Mouse (Mus musculus): ENCODE measurements around the gene Irak1bp1. TPM values are rescaled to one million over a fixed set of nuclear protein-coding genes. Genes with fewer than 3 reads are reported as not detected.

Gene Irak1bp1
- 20.8 and 25.0 TPM in 2 replicates for polyA plus RNA-seq (2015; fragmentation: Nextera tagmentation; extraction: Ambion mirVana)

DNA sequence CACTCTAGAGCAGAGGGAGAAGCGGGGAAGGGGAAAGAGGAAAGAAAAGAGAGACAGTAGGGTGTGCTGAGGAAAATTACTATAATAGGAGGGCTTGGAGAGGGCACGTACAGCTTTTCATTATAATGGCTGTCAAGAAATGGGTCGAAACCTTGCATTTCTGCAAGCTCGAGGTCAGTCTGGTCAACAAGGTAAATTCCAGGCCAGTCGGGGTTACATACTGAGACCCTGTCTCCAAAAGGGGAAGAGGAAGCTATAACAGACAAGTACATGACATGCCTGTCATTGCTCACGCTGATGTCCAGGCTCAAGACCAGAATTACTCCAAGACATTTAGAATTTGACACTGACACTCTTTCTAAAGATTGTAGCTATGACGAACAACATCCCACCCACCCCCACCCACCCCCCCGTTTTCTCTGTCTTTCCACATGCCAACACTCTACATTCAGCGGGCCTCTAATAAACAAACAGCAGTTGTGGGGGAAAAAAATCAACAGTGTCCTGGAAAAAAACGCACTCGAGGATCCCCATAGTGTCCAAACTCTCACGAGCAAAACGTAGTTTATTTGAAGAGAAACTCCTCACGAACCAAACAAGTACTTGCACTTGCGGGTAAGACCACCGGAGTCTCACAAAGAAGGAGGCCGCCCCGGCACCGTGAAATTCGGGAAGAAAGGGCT, at the start of gene Irak1bp1:
Gene Irak1bp1, plus strand, starts transcription at position 534 of the 683 bp plus-strand sequence.
- Histone ChIP-seq H3K27ac (peak within 1 kb of the TSS; percentile 91), H3K27me3 (no peaks in the 10 kb centered on the region), H3K9me3 (replicated peaks) (no peaks in the 10 kb centered on the region), H3K4me3 (replicated peaks) (peak within 1 kb of the TSS; percentile 87), H3K4me2 (peak within 1 kb of the TSS; percentile 81), H3K4me1 (peaks cover 13% of the 10 kb centered on the region), H3K36me3 (no peaks in the 10 kb centered on the region), H3K9ac (peak within 1 kb of the TSS; percentile 77)
- peak; percentile 19 for ATAC-seq (replicated peaks; ENCODE audit: low FRiP score)
- WGBS = 17% methylated on average over 20 of the region's 20 CpGs

DNA sequence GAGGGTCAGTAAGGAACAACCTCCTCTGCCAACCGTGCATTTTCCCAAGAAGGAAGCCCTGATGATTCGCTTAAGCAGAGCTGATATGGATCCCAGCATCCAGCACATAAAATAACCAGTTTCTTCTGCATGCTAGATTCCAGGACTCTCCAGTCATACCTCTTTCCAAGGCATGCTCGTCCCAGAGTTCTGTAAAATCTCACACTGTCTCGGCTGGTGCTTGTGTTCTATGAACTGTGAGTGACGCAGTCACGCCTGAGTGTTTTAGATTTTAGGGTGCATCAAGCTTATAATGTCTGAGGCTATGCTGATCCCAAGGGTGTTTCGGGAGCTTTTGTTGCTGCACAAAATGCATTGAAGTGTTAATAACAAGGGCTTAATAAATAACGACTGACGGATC, 41.0 kb upstream of the Irak1bp1 start:
- H3K36me3 ChIP-seq = no peaks in the 10 kb centered on the region
- no peak overlapping the region for H3K27ac ChIP-seq
- no peak overlapping the region for H3K4me3 ChIP-seq (replicated peaks)
- no peaks in the 10 kb centered on the region for H3K4me1 ChIP-seq
- ATAC-seq (replicated peaks; ENCODE audit: low FRiP score) = no peak
- no peak overlapping the region for H3K9ac ChIP-seq
- no peak overlapping the region for H3K4me2 ChIP-seq
- no peaks in the 10 kb centered on the region for H3K9me3 ChIP-seq (replicated peaks)
- H3K27me3 ChIP-seq = no peaks in the 10 kb centered on the region
- 74% methylated on average over 9 of the region's 9 CpGs for WGBS

DNA sequence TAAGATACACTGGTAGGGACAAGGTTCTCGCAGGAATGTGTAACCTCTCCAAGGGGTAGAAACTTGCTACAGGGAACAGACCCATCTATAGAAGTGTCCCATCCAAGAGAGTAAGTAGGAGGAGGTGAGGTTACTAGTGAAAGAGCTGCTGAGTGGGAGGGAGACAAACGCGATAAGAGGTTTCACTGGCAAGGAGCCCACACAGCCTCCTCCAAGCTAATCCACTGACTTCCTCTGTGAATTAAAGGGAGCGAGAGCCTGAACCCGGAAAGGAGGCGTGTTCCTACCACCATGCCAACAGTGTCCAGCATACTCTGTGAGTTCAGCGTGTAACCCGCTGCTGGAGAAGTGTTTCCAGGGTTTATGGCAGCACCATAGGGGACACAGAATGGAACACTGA, 29.0 kb upstream of the Irak1bp1 start:
- no peaks in the 10 kb centered on the region for H3K9me3 ChIP-seq (replicated peaks)
- H3K9ac ChIP-seq = no peak overlapping the region
- no peak overlapping the region for H3K4me2 ChIP-seq
- no peaks in the 10 kb centered on the region for H3K27me3 ChIP-seq
- no peaks in the 10 kb centered on the region for H3K4me1 ChIP-seq
- no peak overlapping the region for H3K4me3 ChIP-seq (replicated peaks)
- ATAC-seq (replicated peaks; ENCODE audit: low FRiP score) = no peak
- H3K36me3 ChIP-seq = no peaks in the 10 kb centered on the region
- no peak overlapping the region for H3K27ac ChIP-seq
- 63% methylated on average over 8 of the region's 8 CpGs for WGBS

DNA sequence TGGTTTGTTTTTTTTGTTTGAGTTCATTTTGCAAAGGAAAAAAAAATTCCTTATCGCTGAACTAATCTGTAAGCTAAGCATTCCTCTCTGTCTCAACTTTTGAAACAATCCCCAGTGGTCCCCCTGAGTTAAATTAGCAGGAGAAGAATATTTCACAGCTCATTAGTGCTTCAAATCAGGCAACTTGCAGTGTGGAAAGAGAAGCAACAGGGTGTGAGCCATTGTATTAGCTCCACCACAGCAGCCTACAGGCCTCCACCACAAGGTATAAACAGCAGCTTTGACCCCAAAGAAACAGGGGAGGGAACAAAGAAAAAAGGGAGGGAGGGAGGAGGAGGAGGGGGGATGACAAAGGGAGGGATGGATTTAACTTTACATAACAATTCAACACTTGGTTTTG, 22.2 kb upstream of the Irak1bp1 start:
- WGBS = 44% methylated on average over 1 of the region's 1 CpGs
- Histone ChIP-seq H3K4me3 (replicated peaks) (no peak overlapping the region), H3K4me1 (no peaks in the 10 kb centered on the region), H3K9ac (no peak overlapping the region), H3K4me2 (no peak overlapping the region), H3K36me3 (no peaks in the 10 kb centered on the region), H3K9me3 (replicated peaks) (no peaks in the 10 kb centered on the region), H3K27ac (no peak overlapping the region), H3K27me3 (no peaks in the 10 kb centered on the region)
- ATAC-seq (replicated peaks; ENCODE audit: low FRiP score) = no peak; the same call in 1 of the 2 replicates

DNA sequence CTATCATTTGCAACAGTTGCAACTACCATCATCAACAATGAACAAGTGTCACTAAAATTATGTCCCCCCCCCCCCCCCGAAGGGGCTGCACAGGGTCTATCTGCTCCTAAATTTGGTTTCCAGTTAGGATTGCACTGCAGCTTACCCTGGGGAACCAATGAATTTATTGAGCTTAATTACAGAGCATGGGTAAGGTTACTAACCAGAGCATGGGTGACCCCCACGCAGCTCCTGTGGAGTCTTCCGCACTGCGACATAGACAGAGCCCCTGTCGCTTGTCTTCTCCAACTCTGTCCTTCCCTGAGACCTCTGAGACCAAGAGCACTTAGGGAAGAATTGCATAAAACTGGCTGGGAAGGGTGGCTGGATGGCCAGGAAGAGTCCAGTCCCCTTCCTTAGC, 21.7 kb upstream of the Irak1bp1 start:
- no peak overlapping the region for H3K4me3 ChIP-seq (replicated peaks)
- H3K9me3 ChIP-seq (replicated peaks) = no peaks in the 10 kb centered on the region
- H3K4me1 ChIP-seq = no peaks in the 10 kb centered on the region
- no peaks in the 10 kb centered on the region for H3K27me3 ChIP-seq
- 0 out of 2 replicates have a peak, but pooled peaks have one; percentile 43 for ATAC-seq (replicated peaks; ENCODE audit: low FRiP score)
- WGBS = 37% methylated on average over 5 of the region's 5 CpGs
- H3K36me3 ChIP-seq = no peaks in the 10 kb centered on the region
- H3K27ac ChIP-seq = no peak overlapping the region
- no peak overlapping the region for H3K9ac ChIP-seq
- H3K4me2 ChIP-seq = no peak overlapping the region

DNA sequence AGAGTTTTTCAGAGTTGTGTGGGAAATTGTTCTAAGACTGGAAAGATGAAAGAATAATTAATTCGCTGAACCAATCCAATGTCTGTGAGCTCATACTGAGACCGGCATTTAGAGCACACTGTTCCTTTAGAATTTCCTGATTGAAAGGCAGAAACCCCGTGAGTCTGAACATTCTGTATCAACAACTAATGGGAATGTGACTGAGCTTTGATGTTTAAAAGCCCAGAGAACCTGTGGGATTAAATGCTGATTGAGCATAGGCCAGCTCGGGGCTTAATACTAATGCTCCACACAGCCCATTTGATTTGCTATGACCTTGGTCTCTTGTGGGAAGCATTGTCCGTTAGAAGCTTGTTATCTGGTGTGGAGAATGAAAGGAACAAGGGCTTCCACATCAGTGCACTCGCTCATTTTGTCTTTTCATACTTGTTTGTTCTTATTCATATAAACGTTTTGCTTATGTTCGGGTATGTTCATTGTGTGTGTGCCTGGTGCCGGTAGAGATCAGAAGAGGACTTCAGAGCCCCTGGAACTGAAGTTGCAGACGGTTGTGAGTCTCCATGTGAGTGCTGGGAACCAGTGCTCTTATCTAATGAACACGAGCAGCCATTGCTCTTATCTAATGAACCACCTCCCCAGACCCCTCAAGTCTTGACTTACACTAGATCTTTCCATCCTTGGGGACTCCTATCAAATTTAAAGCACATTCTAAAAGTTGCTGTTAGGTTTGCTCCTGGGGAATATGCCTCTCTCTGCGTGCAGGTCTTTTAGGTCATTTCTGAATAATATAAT, 17.0 kb upstream of the Irak1bp1 start:
- no peaks in the 10 kb centered on the region for H3K36me3 ChIP-seq
- no peak for ATAC-seq (replicated peaks; ENCODE audit: low FRiP score)
- no peak overlapping the region for H3K4me2 ChIP-seq
- H3K9ac ChIP-seq = no peak overlapping the region
- H3K27me3 ChIP-seq = no peaks in the 10 kb centered on the region
- H3K4me3 ChIP-seq (replicated peaks) = no peak overlapping the region
- no peak overlapping the region for H3K27ac ChIP-seq
- WGBS = 83% methylated on average over 12 of the region's 12 CpGs
- H3K4me1 ChIP-seq = no peaks in the 10 kb centered on the region
- H3K9me3 ChIP-seq (replicated peaks) = no peaks in the 10 kb centered on the region

DNA sequence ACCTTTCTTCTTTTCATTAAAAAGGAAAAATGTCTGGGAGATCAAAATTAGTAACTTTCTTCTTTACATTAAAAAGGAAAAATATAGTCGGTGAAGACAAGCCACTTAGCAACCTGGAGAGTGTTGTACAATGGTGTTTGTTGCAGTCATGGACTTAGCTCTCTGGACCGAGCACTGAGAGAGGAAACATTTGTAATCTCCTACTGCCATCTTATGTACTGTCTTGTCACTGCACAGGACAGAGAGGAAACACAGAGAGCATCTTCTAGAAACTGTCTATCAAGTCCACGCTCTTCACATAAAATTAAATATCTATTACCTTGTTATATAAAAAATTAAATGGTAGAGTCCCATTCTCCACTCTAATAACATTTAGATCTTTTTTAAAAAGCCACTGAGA, 14.8 kb upstream of the Irak1bp1 start:
- Histone ChIP-seq H3K9ac (no peak overlapping the region), H3K4me1 (no peaks in the 10 kb centered on the region), H3K27me3 (no peaks in the 10 kb centered on the region), H3K9me3 (replicated peaks) (no peaks in the 10 kb centered on the region), H3K4me2 (no peak overlapping the region), H3K36me3 (no peaks in the 10 kb centered on the region), H3K4me3 (replicated peaks) (no peak overlapping the region), H3K27ac (no peak overlapping the region)
- ATAC-seq (replicated peaks; ENCODE audit: low FRiP score) = no peak
- WGBS = 66% methylated on average over 3 of the region's 3 CpGs

DNA sequence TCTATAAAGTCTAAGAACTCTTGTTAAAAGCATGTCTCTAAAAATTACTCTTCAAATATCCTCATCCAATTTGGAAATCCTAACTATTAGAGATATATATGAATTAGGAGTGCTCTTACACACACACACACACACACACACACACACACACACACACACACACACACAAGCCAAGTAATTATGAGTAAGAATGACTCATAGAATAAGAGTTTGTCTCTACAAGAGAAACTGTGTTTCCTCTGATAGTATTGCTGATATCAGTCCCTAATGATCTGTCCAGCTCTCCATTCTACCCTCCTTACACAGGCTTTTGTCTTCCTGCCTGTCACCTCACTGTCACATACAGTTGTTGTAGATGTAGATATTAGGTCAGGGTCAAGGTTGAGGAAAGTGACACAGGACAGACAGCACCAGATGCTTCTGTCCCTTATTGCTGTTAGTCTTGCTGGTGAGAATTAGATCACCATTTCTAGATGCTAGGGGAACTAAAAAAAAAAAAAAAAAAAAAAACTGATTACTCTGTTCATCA, 14.0 kb upstream of the Irak1bp1 start:
- Histone ChIP-seq H3K27ac (no peak overlapping the region), H3K27me3 (no peaks in the 10 kb centered on the region), H3K4me2 (no peak overlapping the region), H3K4me1 (no peaks in the 10 kb centered on the region), H3K36me3 (no peaks in the 10 kb centered on the region), H3K9me3 (replicated peaks) (no peaks in the 10 kb centered on the region), H3K4me3 (replicated peaks) (no peak overlapping the region), H3K9ac (no peak overlapping the region)
- ATAC-seq (replicated peaks; ENCODE audit: low FRiP score) = no peak

DNA sequence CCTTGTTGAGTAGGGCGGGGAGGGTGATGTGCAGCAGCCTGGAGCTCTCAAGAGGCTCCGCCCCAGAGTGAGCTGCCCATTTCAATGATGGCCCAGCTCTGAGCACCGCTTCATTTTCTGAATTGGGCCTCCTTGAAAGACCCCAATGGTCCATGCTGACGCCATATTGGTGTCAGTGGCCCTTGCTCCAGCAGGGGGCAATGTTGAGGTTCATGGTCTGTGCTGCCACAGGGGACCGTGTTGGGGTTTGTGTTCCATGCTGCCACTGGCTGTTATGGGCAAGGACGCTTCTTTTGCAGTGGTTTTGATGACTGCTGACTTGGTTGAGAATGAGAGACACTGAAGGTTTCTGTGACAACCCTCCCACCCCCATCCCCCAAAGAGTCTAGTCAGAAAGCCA, 2.9 kb upstream of the Irak1bp1 start:
- Histone ChIP-seq H3K9me3 (replicated peaks) (no peaks in the 10 kb centered on the region), H3K4me3 (replicated peaks) (no peak overlapping the region), H3K4me2 (no peak overlapping the region), H3K36me3 (no peaks in the 10 kb centered on the region), H3K9ac (no peak overlapping the region), H3K27ac (no peak overlapping the region), H3K4me1 (peaks cover 13% of the 10 kb centered on the region), H3K27me3 (no peaks in the 10 kb centered on the region)
- ATAC-seq (replicated peaks; ENCODE audit: low FRiP score) = no peak
- 92% methylated on average over 6 of the region's 6 CpGs for WGBS

DNA sequence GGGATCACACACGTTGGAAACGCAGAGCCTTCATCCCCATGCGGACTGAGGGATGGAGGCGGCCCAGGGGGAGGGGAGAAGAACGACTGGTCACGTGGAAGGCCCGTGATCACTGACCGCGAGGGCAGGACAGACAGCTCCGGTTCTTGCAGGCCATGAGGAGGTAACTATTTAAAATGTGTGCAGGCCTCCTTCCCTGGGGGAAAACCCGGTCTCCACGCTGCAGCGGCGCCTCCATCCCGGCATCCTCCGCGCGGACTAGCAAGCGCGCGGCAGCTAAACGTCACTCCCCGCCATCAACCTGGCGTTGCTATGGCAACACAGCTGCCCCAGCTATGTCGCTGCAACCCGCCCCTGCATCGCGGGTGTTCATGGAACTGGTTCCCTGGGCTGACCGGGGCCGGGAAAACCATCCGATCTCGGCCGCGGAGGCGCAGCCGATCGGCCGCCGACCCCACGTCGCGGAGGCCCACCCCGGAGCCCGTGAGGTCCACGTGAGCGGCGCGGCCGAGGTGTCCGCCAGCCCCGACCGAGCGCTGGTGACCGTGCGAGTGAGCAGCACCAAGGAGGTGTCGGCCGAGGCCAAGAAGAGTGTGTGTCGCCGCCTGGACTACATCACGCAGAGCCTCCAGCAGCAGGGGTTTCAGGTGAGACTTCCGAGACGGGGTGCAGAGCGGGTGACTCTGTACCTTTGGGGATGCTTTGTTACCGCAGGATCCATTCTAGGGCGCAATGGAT, 522 bp downstream of the Irak1bp1 start:
- Histone ChIP-seq H3K9me3 (replicated peaks) (no peaks in the 10 kb centered on the region), H3K9ac (peak overlapping the region; percentile 77), H3K4me3 (replicated peaks) (peak overlapping the region; percentile 87), H3K4me2 (peak overlapping the region; percentile 81), H3K27me3 (no peaks in the 10 kb centered on the region), H3K36me3 (no peaks in the 10 kb centered on the region), H3K4me1 (peaks cover 13% of the 10 kb centered on the region), H3K27ac (peak overlapping the region; percentile 91)
- ATAC-seq (replicated peaks; ENCODE audit: low FRiP score) = peak; percentile 96
- WGBS = under 1% methylated on average over 65 of the region's 65 CpGs

DNA sequence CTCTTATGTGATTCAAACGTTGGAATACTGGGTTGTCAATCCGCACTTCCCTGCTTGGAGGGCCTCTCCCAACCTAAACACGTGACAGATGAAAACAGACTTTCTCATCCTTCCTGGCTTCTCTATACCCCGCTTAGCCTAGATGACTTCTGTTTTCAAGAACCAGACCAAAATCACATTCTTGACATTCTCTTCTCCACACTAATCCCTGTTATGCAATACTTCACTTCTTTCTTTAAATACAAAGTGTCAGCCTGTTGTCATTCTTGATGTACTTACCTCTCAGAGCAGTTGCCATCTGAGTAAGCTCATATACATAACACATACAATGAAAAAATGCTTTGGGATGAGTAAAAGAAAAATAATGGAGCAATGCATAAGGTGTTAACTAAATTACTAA, 2.6 kb downstream of the Irak1bp1 start:
- no peak for ATAC-seq (replicated peaks; ENCODE audit: low FRiP score)
- Histone ChIP-seq H3K27me3 (no peaks in the 10 kb centered on the region), H3K27ac (no peak overlapping the region), H3K36me3 (no peaks in the 10 kb centered on the region), H3K4me1 (peaks cover 20% of the 10 kb centered on the region), H3K9ac (no peak overlapping the region), H3K4me3 (replicated peaks) (no peak overlapping the region), H3K4me2 (no peak overlapping the region), H3K9me3 (replicated peaks) (no peaks in the 10 kb centered on the region)
- 70% methylated on average over 4 of the region's 4 CpGs for WGBS

DNA sequence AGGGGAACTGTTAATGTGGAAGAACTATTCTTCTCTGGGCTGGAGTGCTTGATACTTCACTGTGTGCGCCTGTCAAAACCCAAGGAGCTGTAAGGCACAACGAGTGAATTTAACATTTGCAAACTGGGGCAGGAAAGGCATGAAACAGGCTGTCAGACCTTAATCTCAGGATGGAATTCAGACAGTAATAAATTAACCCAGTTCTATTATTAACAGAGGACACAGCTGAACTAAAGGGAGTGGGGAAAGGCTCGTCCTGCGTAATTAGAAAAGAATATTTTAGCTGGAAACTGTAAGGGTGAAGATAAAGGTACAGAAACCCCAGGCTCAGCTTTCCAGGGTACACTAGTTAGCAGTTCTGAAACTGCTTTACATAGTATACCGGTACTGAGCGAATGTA, 6.6 kb downstream of the Irak1bp1 start:
- H3K4me2 ChIP-seq = no peak overlapping the region
- no peak overlapping the region for H3K4me3 ChIP-seq (replicated peaks)
- 0 out of 2 replicates have a peak, but pooled peaks have one; percentile 9 for ATAC-seq (replicated peaks; ENCODE audit: low FRiP score)
- no peaks in the 10 kb centered on the region for H3K27me3 ChIP-seq
- peak overlapping the region; percentile 41; the same call in 1 of the 2 replicates for H3K27ac ChIP-seq
- H3K36me3 ChIP-seq = peaks cover 15% of the 10 kb centered on the region
- H3K9ac ChIP-seq = no peak overlapping the region
- peaks cover 8% of the 10 kb centered on the region for H3K4me1 ChIP-seq
- WGBS = 50% methylated on average over 6 of the region's 6 CpGs
- no peaks in the 10 kb centered on the region for H3K9me3 ChIP-seq (replicated peaks)

All from kidney, embryonic 15.5 days (tissue).